Mouse (Mus musculus) thymus, postnatal 25 days (tissue): ENCODE measurements around the gene Trim3.
A peak's percentile ranks its signal among the peaks of the same experiment; 100 is the strongest.

ENCODE experiments used
- DNase-seq: peaks from one replicate; pipeline ENCODE4 v3.0.0; 2022

Gene Trim3

DNA sequence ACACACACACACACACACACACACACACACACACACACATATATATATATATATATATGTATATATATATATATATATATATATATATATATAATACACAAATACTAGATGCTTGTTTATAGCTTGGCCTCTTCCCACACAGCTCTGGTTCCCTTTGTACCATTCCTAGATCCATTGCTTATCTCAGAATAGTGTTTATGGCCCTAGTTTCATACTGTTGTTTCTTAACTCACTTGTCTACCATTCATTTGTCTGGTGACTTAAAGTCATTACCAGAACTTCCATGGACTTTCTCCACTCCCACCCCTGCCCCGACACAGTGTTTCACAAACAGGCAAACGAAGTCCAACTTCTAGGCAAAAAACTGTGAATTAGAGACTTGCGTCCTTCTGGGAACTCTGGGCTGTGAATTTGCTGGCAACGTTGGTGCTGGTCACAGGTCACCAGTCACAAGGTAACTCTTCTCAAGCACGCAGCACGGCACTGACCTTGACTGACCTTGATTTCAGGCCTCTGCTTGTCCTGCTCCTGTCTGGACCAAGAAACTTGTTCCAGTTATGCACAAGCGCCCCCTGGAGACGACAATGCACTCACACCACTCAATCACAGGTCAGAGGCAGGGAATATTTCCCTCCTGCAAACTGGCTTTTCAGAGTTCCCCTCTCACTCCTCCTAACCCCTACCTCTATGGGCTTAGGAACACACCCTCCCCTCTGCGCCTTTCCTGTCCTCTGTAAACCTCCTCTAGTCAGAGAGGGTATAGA, 30.3 kb downstream of the Trim3 start:
- DNase-seq: peak; percentile 43

DNA sequence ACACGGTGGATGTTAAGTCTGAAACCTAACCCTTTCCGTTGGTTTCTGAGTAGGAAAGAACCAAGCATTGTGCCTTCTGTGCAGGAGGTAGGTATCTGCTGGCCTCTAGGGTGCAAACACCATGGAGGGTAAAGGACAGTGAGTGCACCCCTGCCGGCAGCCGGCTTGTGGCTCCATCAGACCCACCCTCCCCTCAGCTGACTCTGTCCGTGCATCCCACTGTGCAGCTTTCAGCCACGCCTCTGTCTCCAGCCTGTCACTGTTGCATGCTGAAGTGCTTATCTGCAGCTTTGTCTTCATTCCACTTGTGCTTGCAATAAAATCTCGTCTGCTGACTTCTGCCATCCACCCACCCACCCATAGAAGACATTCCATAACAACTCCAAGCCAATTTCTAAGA, 43.3 kb downstream of the Trim3 start:
- DNase-seq: no peak

DNA sequence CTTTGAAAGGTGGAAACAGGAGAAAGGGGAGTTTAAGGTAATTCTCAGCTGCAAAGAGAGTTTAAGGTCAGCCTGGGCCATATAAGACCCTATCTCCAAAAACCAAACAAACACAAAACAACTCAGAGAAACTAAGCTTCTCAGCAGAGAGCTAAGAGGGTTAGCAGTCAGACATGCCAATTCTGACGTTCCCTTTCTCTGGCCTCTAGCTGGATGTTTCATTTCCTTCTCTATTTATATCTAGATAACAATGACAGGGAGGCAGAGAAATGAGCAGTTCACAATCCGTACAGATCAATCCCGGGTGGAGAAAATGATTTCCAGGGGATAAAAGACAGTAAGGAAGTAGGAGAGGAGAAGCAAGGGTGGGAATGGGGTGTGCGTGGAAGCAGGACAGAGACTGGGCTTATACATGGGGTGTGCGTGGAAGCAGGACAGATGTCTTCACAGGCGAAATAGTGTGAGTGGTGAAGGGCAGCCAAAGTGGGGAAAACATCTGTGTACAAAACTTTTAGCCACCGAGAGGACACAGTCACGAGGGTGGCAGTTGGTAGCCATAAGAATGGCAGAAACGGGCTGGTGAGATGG, 45.0 kb downstream of the Trim3 start:
- no peak for DNase-seq

GRCm38 (mm10) chr7:105581959-105582358, 51.4 kb downstream of the Trim3 start:
- DNase-seq: no peak

GRCm38 (mm10) chr7:105581094-105581703, 52.2 kb downstream of the Trim3 start, which contains the start of gene Apbb1:
Gene Apbb1 (minus strand): TSS chr7:105581653.
- peak; percentile 57 for DNase-seq

DNA sequence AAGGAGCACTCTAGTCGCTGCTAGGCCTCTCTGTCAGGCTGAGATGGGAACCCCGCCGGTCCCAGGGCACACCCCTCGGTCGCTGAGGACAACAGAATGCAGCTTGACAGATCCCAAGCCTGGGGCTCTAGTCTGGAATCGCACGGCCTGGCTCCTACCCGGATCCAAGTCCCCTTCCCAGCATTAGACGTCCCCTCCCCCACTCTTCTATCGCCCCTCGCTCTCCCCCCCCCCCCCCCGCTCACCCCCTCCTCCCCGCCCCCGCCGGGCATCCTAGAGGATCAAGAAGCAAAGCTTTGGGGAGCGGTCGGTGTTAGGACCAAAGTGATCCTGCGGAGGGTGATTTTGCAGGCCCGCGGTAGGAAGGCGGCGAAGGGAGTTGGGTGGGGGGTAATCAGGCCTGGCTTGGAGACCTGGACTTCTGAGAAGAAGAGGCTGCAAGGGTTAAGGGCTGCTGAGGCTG, 52.7 kb downstream of the Trim3 start:
- DNase-seq: no peak

GRCm38 (mm10) chr7:105578481-105578880, 54.9 kb downstream of the Trim3 start:
- no peak for DNase-seq

GRCm38 (mm10) chr7:105577377-105577871, 55.9 kb downstream of the Trim3 start:
- no peak for DNase-seq

DNA sequence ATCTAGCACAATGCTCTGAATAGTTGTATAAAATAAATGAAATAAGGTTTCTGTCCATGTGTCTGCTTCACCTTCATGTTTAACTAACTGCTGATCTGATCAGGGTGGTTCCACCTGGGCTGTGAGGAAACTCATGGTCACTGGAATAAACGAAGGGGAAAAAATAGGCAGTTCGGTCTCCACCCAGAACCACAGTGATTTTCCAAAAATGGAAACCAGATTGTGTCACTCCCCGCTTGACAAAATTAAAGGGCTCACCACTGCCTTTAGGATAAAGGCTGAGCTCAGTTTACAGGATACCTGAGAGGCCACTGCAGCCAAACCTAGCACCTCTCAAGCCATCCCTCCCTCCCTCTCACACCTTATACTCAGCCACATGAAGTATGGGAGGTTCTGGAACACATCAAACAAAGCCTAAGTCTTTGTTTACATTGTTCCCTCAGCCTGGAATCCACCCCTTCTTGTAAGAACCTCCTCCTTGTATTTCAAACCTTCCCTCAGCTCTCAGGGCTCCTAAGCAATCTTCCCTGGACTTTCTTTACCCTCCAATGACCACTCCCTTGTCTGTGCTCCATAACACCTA, 57.1 kb downstream of the Trim3 start:
- DNase-seq: no peak

DNA sequence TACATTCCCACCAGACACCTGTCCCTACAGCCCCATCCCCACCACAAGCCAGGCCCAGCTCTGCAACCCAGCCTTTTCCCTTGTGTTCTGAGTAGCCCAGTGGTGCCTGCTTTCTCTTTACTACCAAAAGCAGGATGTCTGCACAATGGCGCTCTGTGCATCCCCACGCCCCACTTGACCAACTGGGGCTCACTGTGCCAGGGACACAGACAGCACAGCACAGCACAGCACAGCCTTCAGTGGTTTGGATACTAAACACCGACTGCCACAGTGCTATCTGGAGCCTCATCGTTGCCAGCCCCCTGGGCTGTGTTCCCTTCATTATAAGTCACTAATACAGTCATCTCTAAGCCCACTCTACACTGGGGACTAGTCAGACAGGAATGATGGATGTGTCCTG, 58.8 kb downstream of the Trim3 start:
- DNase-seq: no peak

DNA sequence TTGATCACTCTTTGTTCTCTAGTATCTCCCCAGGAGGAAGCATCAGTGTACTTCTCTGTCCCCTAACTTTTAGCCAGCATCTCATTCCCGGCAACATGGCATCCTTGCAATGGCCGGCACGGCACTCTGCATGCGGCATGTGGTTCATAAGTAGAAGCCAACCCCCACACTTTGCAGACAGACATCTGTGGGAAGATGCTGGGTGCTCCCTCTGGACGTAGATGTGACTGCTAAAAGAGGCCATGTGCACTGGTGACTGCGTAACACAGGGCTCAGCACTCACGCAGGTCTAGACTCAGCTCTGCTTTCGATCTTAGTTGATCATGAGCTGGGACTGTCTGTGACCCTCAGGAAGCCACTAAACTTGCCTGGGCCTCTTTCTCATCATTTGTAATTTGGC, 60.4 kb downstream of the Trim3 start:
- no peak for DNase-seq

- DNase-seq: no peak
Observed at GRCm38 (mm10) chr7:105570756-105571155, 62.6 kb downstream of the Trim3 start.

GRCm38 (mm10) chr7:105569512-105570496, 63.6 kb downstream of the Trim3 start:
- DNase-seq: no peak

DNA sequence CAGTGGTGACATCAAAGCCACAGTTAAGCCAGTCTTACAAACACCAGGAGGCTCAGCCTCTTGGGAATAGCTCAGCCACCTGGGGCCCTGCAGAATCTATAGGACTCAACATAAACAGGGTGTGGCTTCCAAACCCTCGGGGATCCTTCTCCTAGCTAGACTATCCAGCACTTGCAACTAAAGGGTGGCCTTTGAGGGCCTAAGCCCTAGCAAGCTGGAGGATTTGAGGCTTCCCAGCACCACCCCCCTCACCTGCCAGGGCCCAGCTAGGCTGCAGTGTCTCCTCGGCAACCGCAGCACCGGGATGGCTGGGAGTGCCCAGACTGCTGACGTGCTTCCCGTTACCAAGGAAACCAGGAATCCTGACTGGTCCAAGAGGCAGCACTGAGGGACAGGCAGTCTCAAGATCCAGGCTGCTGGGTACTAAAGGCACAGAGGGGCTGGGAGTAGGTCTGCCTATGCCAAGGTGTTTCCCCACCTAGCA, 64.3 kb downstream of the Trim3 start:
- DNase-seq: no peak

DNA sequence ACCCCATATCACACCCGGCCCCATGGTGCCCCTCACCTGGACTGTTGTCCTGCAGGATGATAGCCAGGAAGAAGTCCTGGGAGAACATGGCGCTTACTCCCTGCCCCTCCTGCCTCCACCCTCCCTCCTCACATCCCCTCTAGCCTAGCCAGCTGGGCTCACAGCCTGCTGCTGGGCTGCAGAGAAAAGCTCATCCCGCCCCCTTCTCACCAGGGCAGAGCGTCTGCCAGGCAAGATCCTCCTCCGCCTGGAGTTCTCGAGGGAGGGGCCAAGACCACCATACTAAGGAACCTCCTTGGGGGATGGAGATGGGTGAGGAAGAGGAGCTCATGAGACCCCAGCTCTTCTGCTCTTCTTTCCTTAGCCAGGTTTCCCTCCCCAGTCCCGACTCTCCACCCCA, 64.8 kb downstream of the Trim3 start:
- no peak for DNase-seq

GRCm38 (mm10) chr7:105565071-105565836, 68.1 kb downstream of the Trim3 start:
- DNase-seq: no peak

DNA sequence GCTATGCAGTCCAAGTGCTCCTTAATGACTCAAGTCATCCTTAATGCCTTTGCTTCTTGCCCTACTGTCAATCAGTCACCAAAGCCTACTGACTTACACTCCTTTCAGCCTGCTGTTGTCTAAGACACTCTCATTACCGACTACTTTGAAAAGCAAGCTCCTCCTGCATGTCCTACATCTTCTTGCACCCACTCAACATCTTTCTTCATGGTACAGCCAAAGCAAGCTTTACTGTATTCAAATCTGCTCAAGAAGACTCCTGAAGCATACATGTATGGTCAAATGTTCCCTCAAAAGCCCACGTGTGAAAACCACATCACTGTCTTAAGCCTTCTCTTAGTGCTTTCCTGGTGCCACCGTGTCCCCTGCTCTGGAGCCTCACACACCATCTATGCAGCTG, 70.0 kb downstream of the Trim3 start:
- DNase-seq: no peak

DNA sequence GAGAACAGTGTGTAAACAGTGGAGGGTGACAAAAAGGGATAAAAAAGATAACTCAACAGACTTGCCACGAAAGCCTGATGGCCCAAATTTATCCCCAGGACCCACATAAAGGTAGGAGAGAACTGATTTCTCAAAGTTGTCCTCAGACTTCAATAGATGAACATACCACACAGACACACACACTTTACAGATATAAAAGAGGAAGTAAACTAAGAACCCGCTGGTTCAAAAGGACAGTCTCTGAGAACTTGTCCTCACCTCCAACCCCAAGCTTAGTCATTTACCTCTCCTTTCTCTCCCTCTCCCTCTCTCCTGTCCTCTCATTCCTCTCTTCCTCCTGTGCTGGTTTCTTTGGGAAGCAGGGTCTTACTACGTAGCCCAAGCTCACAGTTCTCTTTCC, 71.1 kb downstream of the Trim3 start:
- DNase-seq: no peak

DNA sequence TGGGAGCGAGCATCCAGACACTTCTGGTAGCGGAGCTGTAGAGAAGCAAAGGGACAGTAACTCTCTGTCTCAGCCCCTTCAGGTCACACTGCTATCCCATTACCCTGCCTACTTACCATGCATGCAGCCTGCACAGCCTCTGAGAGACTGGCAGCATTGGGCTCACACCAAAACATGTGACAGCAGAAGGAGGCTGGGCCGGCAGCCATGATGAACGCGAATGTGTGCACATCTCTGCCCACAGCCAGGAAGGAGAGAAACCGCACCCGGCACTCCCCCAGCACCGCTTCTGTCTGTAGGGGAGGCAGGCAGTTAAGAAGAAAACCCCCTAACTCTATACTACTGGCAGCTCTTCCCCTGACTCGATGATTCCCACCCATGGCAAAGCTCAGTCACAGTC, 74.4 kb downstream of the Trim3 start:
- peak; percentile 15 for DNase-seq

DNA sequence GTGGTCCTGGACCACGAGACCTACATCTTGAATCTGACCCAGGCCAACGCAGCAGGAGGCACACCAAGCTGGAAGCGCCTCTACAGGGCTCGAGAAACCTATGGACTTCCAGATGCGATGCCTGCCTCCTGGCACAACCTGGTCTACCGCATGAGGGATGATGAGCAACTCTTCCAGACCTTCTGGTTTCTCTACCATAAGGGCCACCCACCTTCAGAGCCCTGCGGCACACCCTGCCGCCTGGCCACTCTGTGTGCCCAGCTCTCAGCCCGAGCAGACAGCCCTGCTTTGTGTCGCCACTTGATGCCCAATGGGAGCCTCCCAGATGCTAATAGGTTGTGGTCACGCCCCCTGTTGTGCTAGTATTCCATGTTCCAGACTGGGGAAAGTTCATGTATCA, 75.7 kb downstream of the Trim3 start:
- no peak for DNase-seq

DNA sequence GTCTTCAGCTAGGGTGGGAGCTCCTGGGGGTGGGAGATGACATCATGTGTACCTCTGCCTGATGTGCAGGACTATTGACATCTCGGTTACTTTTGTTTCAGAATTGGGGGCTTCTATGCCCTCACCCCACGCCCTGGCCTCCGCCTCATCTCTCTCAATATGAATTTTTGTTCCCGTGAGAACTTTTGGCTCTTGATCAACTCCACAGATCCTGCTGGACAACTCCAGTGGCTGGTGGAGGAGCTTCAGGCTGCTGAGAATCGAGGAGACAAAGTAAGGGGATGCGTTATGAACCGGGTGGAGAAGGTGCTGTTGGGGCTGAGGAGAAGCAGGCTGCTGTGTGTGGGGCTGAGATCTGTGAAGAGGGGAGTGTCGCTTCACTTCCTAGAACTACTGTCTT, 77.0 kb downstream of the Trim3 start:
- DNase-seq: no peak
